Mouse (Mus musculus) neural tube, embryonic 14.5 days (tissue): Measurements from ENCODE around the gene Rmnd5a. TPM values are rescaled to one million over a fixed set of nuclear protein-coding genes. Genes with fewer than 3 reads are reported as not detected.

ENCODE experiments used
- ATAC-seq: fragments of 200-750 bp; cut with Nextera tagmentation; 2 replicates; pipeline ENCODE4 v1.8.0; 2017; ENCODE audit warnings: low read depth, mild to moderate bottlenecking, moderate TSS enrichment, moderate library complexity
- H3K27ac ChIP-seq: fragments of 300-500 bp; sonication (generic); 2 replicates; pipeline ENCODE4 v1.5.1; 2014; ENCODE audit warnings: low read depth, mild to moderate bottlenecking, control low read depth, low read length, moderate library complexity, mixed read lengths
- H3K27me3 ChIP-seq: fragments of 300-500 bp; sonication (generic); 2 replicates; pipeline ENCODE4 v1.6.1; 2014; ENCODE audit warnings: low read length; ENCODE audit not compliant: control insufficient read depth, insufficient read depth
- H3K36me3 ChIP-seq: fragments of 300-500 bp; sonication (generic); 2 replicates; pipeline ENCODE4 v1.6.1; 2014; ENCODE audit warnings: low read length, mixed read lengths; ENCODE audit not compliant: control insufficient read depth, insufficient read depth
- H3K4me1 ChIP-seq: fragments of 300-500 bp; sonication (generic); 2 replicates; pipeline ENCODE4 v1.6.1; 2014; ENCODE audit warnings: low read length; ENCODE audit not compliant: control insufficient read depth, insufficient read depth
- H3K4me2 ChIP-seq: fragments of 300-500 bp; sonication (generic); 2 replicates; pipeline ENCODE4 v1.6.1; 2014; ENCODE audit warnings: mild to moderate bottlenecking, low read depth, low read length, control low read depth
- H3K4me3 ChIP-seq: fragments of 300-500 bp; sonication (generic); 2 replicates; pipeline ENCODE4 v1.5.1; 2014; ENCODE audit warnings: low read depth, low read length, control low read depth, mixed read lengths
- H3K9ac ChIP-seq: fragments of 300-500 bp; sonication (generic); replicated peaks from 2 replicates; pipeline ENCODE4 v1.6.1; 2014; ENCODE audit warnings: low read depth, mild to moderate bottlenecking, control low read depth, low read length, mixed read lengths
- H3K9me3 ChIP-seq: fragments of 300-500 bp; sonication (generic); 2 replicates; pipeline ENCODE4 v1.6.1; 2016; ENCODE audit warnings: low read length; ENCODE audit not compliant: control insufficient read depth
- WGBS: fragments of 180-500 bp; shearing (Covaris S2); extraction: QIAGEN DNeasy Blood & Tissue Kit; methylation state at CpG from one replicate; pipeline ENCODE4 v1.1.7; 2014; 5-methylcytosine and 5-hydroxymethylcytosine counted together
- polyA plus RNA-seq: library from polyadenylated mRNA; unstranded; fragments of >200 nt; fragmentation: Nextera tagmentation; extraction: Ambion mirVana; gene quantifications from 2 replicates; pipeline ENCODE4 v1.2.1, GENCODE M21; 2014

Gene Rmnd5a
- polyA plus RNA-seq, 1 experiment from 2014 or later = 6.7 TPM

- Histone ChIP-seq H3K36me3 (no peaks in the 10 kb centered on the region), H3K4me3 (no peak overlapping the region)
- WGBS = 90% methylated on average over 3 of the region's 3 CpGs
These were observed 89.2 kb downstream of the Rmnd5a start for GRCm38 (mm10) chr6:71351201-71351600.

GRCm38 (mm10) chr6:71348006-71348405, 92.4 kb downstream of the Rmnd5a start:
- H3K9me3 ChIP-seq = no peaks in the 10 kb centered on the region
- H3K4me3 ChIP-seq = no peak overlapping the region
- WGBS = 96% methylated on average over 9 of the region's 9 CpGs
- no peak overlapping the region for H3K27ac ChIP-seq
- H3K36me3 ChIP-seq = no peaks in the 10 kb centered on the region
- no peaks in the 10 kb centered on the region for H3K4me1 ChIP-seq
- ATAC-seq = no peak
- no peak overlapping the region for H3K4me2 ChIP-seq
- H3K9ac ChIP-seq = no peak overlapping the region
- H3K27me3 ChIP-seq = no peaks in the 10 kb centered on the region

More at GRCm38 (mm10) chr6:71351201-71351600, 89.2 kb downstream of the Rmnd5a start:
- Histone ChIP-seq H3K9me3 (no peaks in the 10 kb centered on the region), H3K9ac (no peak overlapping the region), H3K27ac (no peak overlapping the region), H3K4me2 (no peak overlapping the region), H3K4me1 (no peaks in the 10 kb centered on the region), H3K27me3 (no peaks in the 10 kb centered on the region)
- ATAC-seq = no peak

GRCm38 (mm10) chr6:71341179-71341578, 99.3 kb downstream of the Rmnd5a start:
- H3K4me3 ChIP-seq = no peak overlapping the region
- H3K27me3 ChIP-seq = no peaks in the 10 kb centered on the region
- 88% methylated on average over 9 of the region's 9 CpGs for WGBS
- H3K4me2 ChIP-seq = no peak overlapping the region
- no peak for ATAC-seq
- no peaks in the 10 kb centered on the region for H3K4me1 ChIP-seq
- H3K27ac ChIP-seq = no peak overlapping the region
- H3K9ac ChIP-seq = no peak overlapping the region
- no peaks in the 10 kb centered on the region for H3K36me3 ChIP-seq
- no peaks in the 10 kb centered on the region for H3K9me3 ChIP-seq

GRCm38 (mm10) chr6:71339351-71339750, 101.1 kb downstream of the Rmnd5a start:
- Histone ChIP-seq H3K9me3 (no peaks in the 10 kb centered on the region), H3K4me1 (no peaks in the 10 kb centered on the region), H3K36me3 (no peaks in the 10 kb centered on the region), H3K4me3 (no peak overlapping the region), H3K27me3 (no peaks in the 10 kb centered on the region), H3K4me2 (no peak overlapping the region), H3K27ac (no peak overlapping the region), H3K9ac (no peak overlapping the region)
- no peak for ATAC-seq
- 84% methylated on average over 4 of the region's 4 CpGs for WGBS

- no peak overlapping the region for H3K9ac ChIP-seq
- H3K27ac ChIP-seq = no peak overlapping the region
- H3K9me3 ChIP-seq = no peaks in the 10 kb centered on the region
- ATAC-seq = no peak
- no peaks in the 10 kb centered on the region for H3K4me1 ChIP-seq
- H3K4me3 ChIP-seq = no peak overlapping the region
- no peak overlapping the region for H3K4me2 ChIP-seq
- 85% methylated on average over 3 of the region's 3 CpGs for WGBS
- H3K27me3 ChIP-seq = no peaks in the 10 kb centered on the region
- H3K36me3 ChIP-seq = no peaks in the 10 kb centered on the region
These were observed 101.5 kb downstream of the Rmnd5a start for GRCm38 (mm10) chr6:71338941-71339340.

Other genes starting within 250 kb of the Rmnd5a start
- not detected in 2 replicates for gene Fabp1, start 240.8 kb downstream of the Rmnd5a start, polyA plus RNA-seq
- gene Krcc1, start 169.0 kb downstream of the Rmnd5a start, polyA plus RNA-seq = 15.7 and 20.8 TPM in 2 replicates
- gene Smyd1, start 118.4 kb downstream of the Rmnd5a start, polyA plus RNA-seq = 0.27 and 0.50 TPM in 2 replicates
- not detected in 2 replicates for gene Cd8b1, start 117.8 kb downstream of the Rmnd5a start, polyA plus RNA-seq
- not detected in 2 replicates for gene Cd8a, start 67.2 kb downstream of the Rmnd5a start, polyA plus RNA-seq
- gene Rnf103, start 53.3 kb upstream of the Rmnd5a start, polyA plus RNA-seq = 30.7 and 32.1 TPM in 2 replicates
- gene Chmp3, start 103.2 kb upstream of the Rmnd5a start, polyA plus RNA-seq = 51.0 and 62.9 TPM in 2 replicates
- 30.7 and 39.6 TPM in 2 replicates for gene Kdm3a, start 192.4 kb upstream of the Rmnd5a start, polyA plus RNA-seq